Mouse (Mus musculus): ENCODE measurements around the gene 5330417C22Rik.

GRCm38 (mm10) chr3:108476761-108477619 lies 59.3 kb downstream of the 5330417C22Rik start:
- TF ChIP-seq GATA1 (IDR thresholded peaks at IDR 0.05; ENCODE audit: low read length), result no peak
- no peak for TF ChIP-seq TAL1 (IDR thresholded peaks at IDR 0.05; ENCODE audit: low read length)

Data from erythroblast, embryonic 14.5 days (primary cell).